Mouse (Mus musculus) natural killer cell, adult 2 months (primary cell): Measurements from ENCODE around the gene Gm28490.
"Not testable (repeated sequence)": the region's sequence is repeated elsewhere in the genome, so short reads cannot be mapped to it uniquely, and the experiment has no call there.

ENCODE experiments used
- DNase-seq, 2 experiments: peaks; one replicate each; pipeline ENCODE4 v3.0.0; 2022; ENCODE audit warnings: low spot score in 2 of 2

Gene Gm28490

DNA sequence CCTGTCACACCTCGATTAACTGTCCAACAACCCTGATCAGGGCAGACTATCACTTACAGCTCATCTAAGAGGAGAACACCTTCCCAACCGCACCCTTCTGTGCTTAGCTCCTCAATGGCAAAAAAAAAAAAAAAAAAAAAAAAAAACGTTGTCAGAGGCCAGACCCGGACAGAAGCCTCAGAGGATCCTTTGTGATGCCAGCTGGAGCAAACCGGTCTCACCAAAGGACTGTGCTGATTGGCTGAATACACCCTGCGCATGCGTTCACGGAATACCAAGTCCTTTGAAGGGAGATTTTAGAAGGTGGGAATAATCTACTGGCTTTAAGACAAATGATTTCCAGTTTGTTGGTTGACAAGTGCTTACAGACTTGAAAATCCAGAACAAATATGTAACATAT lies at the start of gene Gm28490:
Gene Gm28490, minus strand, starts transcription at position 101 of the 400 bp plus-strand sequence.
- DNase-seq = not testable (repeated sequence)
